Mouse (Mus musculus): ENCODE data around the gene Tspoap1.

Tspoap1 gene

GRCm38 (mm10) chr11:87734346-87734745 lies 26.0 kb upstream of the Tspoap1 start:
- ChIA-PET CTCF (interaction anchor here in 1 of 4 experiments (0.8 kb wide), 1 partner anchor 18 kb away, joined by 3 read pairs; no protein-coding TSS in a partner anchor), POLR2A (interaction anchor here (0.6 to 2.6 kb wide), 14 partner anchors 9 to 143 kb away, joined by 3 to 9 read pairs (median 4); partner anchors contain the start of genes Mtmr4 (in 1 of the 4) and Tspoap1 (in 1 of the 4))

- CTCF ChIA-PET = no interaction called here
- POLR2A ChIA-PET = interaction anchor here in 2 of 4 experiments (1.3 to 3.8 kb wide), 9 partner anchors 8 to 140 kb away, joined by 3 to 85 read pairs (median 9); partner anchors contain the start of gene Tspoap1 (in 1 of the 2)
Observed at GRCm38 (mm10) chr11:87735691-87736090, 24.6 kb upstream of the Tspoap1 start.

GRCm38 (mm10) chr11:87736647-87737134 lies 23.6 kb upstream of the Tspoap1 start:
- CTCF ChIA-PET = interaction anchor here in 3 of 4 experiments (0.6 to 1.7 kb wide), 11 partner anchors 10 to 501 kb away, joined by 3 to 10 read pairs (median 4); no protein-coding TSS in a partner anchor
- POLR2A ChIA-PET = interaction anchor here (0.5 to 3.8 kb wide), 56 partner anchors 9 to 1128 kb away, joined by 3 to 85 read pairs (median 5); partner anchors contain the start of genes Tspoap1 (in 2 of the 4), Akap1 (in 1 of the 4), Mtmr4 (in 1 of the 4) and Prr11 (in 1 of the 4)

- POLR2A ChIA-PET = interaction anchor here (0.5 to 3.8 kb wide), 62 partner anchors 8 to 1209 kb away, joined by 3 to 85 read pairs (median 5); partner anchors contain the start of genes Tspoap1 (in 2 of the 4), Akap1 (in 1 of the 4), Mtmr4 (in 1 of the 4) and Prr11 (in 1 of the 4)
- CTCF ChIA-PET = interaction anchor here in 3 of 4 experiments (0.6 to 1.7 kb wide), 11 partner anchors 10 to 501 kb away, joined by 3 to 10 read pairs (median 4); no protein-coding TSS in a partner anchor
Observed at GRCm38 (mm10) chr11:87737175-87737740, 23.1 kb upstream of the Tspoap1 start, which contains the start of gene Supt4a. Gene Supt4a, plus strand, starts transcription at chr11:87737552.

GRCm38 (mm10) chr11:87743691-87744090 lies 16.6 kb upstream of the Tspoap1 start:
- ChIA-PET CTCF (no interaction called here), POLR2A (interaction anchor here in 2 of 4 experiments (1.0 to 12.3 kb wide), 5 partner anchors 11 to 105 kb away, joined by 3 to 123 read pairs (median 4); partner anchors contain the start of gene Tspoap1 (in 1 of the 2))

- ChIA-PET POLR2A (interaction anchor here (0.6 to 12.3 kb wide), 13 partner anchors 8 to 319 kb away, joined by 3 to 123 read pairs (median 4); partner anchors contain the start of genes Supt4a (in 2 of the 4) and Tspoap1 (in 2 of the 4)), CTCF (no interaction called here)
Observed at GRCm38 (mm10) chr11:87744964-87745363, 15.4 kb upstream of the Tspoap1 start.

GRCm38 (mm10) chr11:87745632-87746555 lies 14.4 kb upstream of the Tspoap1 start:
- POLR2A ChIA-PET = interaction anchor here (0.8 to 12.3 kb wide), 12 partner anchors 8 to 619 kb away, joined by 3 to 123 read pairs (median 5); partner anchors contain the start of genes Supt4a (in 3 of the 4), Tspoap1 (in 2 of the 4) and Trim37 (in 1 of the 4)
- CTCF ChIA-PET = interaction anchor here in 1 of 4 experiments (0.6 kb wide), 1 partner anchor 27 kb away, joined by 3 read pairs; no protein-coding TSS in a partner anchor

GRCm38 (mm10) chr11:87747312-87747711 lies 13.0 kb upstream of the Tspoap1 start:
- CTCF ChIA-PET = no interaction called here
- POLR2A ChIA-PET = interaction anchor here (1.0 to 12.3 kb wide), 15 partner anchors 7 to 156 kb away, joined by 3 to 123 read pairs (median 16); partner anchors contain the start of genes Supt4a (in 4 of the 4), Mtmr4 (in 2 of the 4) and Tspoap1 (in 2 of the 4)

GRCm38 (mm10) chr11:87747716-87748115 lies 12.6 kb upstream of the Tspoap1 start:
- CTCF ChIA-PET = no interaction called here
- POLR2A ChIA-PET = interaction anchor here (1.0 to 12.3 kb wide), 29 partner anchors 7 to 364 kb away, joined by 3 to 123 read pairs (median 9); partner anchors contain the start of genes Supt4a (in 4 of the 4), Mtmr4 (in 2 of the 4), Tspoap1 (in 2 of the 4) and Mks1 (in 1 of the 4)

- ChIA-PET CTCF (interaction anchor here in 1 of 4 experiments (0.6 to 1.6 kb wide), 5 partner anchors 11 to 219 kb away, joined by 3 to 7 read pairs (median 3); no protein-coding TSS in a partner anchor), POLR2A (interaction anchor here (0.6 to 12.3 kb wide), 58 partner anchors 6 to 363 kb away, joined by 3 to 123 read pairs (median 5); partner anchors contain the start of genes Supt4a (in 4 of the 4), Mtmr4 (in 3 of the 4), Tspoap1 (in 3 of the 4) and Dynll2 (in 1 of the 4))
Observed at GRCm38 (mm10) chr11:87748132-87749119, 11.9 kb upstream of the Tspoap1 start.

- POLR2A ChIA-PET = interaction anchor here (0.5 to 12.3 kb wide), 52 partner anchors 8 to 423 kb away, joined by 3 to 123 read pairs (median 5); partner anchors contain the start of genes Supt4a (in 4 of the 4), Tspoap1 (in 3 of the 4), Mtmr4 (in 2 of the 4) and Srsf1 (in 2 of the 4)
- CTCF ChIA-PET = interaction anchor here in 2 of 4 experiments (0.5 to 1.6 kb wide), 4 partner anchors 10 to 309 kb away, joined by 4 to 7 read pairs (median 6); no protein-coding TSS in a partner anchor
Observed at GRCm38 (mm10) chr11:87749192-87750042, 10.9 kb upstream of the Tspoap1 start.

GRCm38 (mm10) chr11:87750043-87750421 lies 10.3 kb upstream of the Tspoap1 start:
- ChIA-PET POLR2A (interaction anchor here in 3 of 4 experiments (0.9 to 12.3 kb wide), 34 partner anchors 10 to 305 kb away, joined by 3 to 123 read pairs (median 8); partner anchors contain the start of genes Supt4a (in 3 of the 3), Tspoap1 (in 3 of the 3), Mtmr4 (in 2 of the 3) and Dynll2 (in 1 of the 3)), CTCF (interaction anchor here in 1 of 4 experiments (0.5 to 1.4 kb wide), 2 partner anchors 10 to 272 kb away, joined by 4 to 7 read pairs; no protein-coding TSS in a partner anchor)

- CTCF ChIA-PET = no interaction called here
- POLR2A ChIA-PET = interaction anchor here in 3 of 4 experiments (0.5 to 12.3 kb wide), 24 partner anchors 8 to 1098 kb away, joined by 3 to 123 read pairs (median 8); partner anchors contain the start of genes Tspoap1 (in 3 of the 3), Mtmr4 (in 2 of the 3), Supt4a (in 2 of the 3) and Dynll2 (in 1 of the 3)
Observed at GRCm38 (mm10) chr11:87750521-87750920, 9.8 kb upstream of the Tspoap1 start.

- CTCF ChIA-PET = no interaction called here
- POLR2A ChIA-PET = interaction anchor here in 3 of 4 experiments (0.5 to 12.3 kb wide), 24 partner anchors 9 to 1266 kb away, joined by 3 to 123 read pairs (median 6); partner anchors contain the start of genes Tspoap1 (in 3 of the 3), Supt4a (in 2 of the 3), Mtmr4 (in 1 of the 3) and Rnft1 (in 1 of the 3)
Observed at GRCm38 (mm10) chr11:87751031-87751430, 9.3 kb upstream of the Tspoap1 start.

- ChIA-PET CTCF (no interaction called here), POLR2A (interaction anchor here in 3 of 4 experiments (0.5 to 12.3 kb wide), 18 partner anchors 8 to 1267 kb away, joined by 3 to 123 read pairs (median 6); partner anchors contain the start of genes Tspoap1 (in 3 of the 3), Supt4a (in 2 of the 3) and Rnft1 (in 1 of the 3))
Observed at GRCm38 (mm10) chr11:87751491-87751966, 8.8 kb upstream of the Tspoap1 start.
